Mouse (Mus musculus) kidney, embryonic 14.5 days (tissue): ENCODE data around the gene Mtmr2. TPM values are rescaled to one million over a fixed set of nuclear protein-coding genes. Genes with fewer than 3 reads are reported as not detected.
"Not testable (repeated sequence)": the region's sequence is repeated elsewhere in the genome, so short reads cannot be mapped to it uniquely, and the experiment has no call there.

Source experiments
- ATAC-seq: fragments of 200-750 bp; cut with Nextera tagmentation; 2 replicates; pipeline ENCODE4 v1.8.0; 2017; ENCODE audit warnings: moderate number of reproducible peaks, mild to moderate bottlenecking, moderate TSS enrichment, moderate library complexity; ENCODE audit not compliant: low FRiP score, low TSS enrichment
- H3K27ac ChIP-seq: fragments of 300-500 bp; sonication (generic); 2 replicates; pipeline ENCODE4 v1.5.1; 2014; ENCODE audit warnings: low read depth, mild to moderate bottlenecking, low read length, moderate library complexity, mixed read lengths
- H3K27me3 ChIP-seq: fragments of 300-500 bp; sonication (generic); 2 replicates; pipeline ENCODE4 v1.6.1; 2014; ENCODE audit warnings: mild to moderate bottlenecking, low read length; ENCODE audit not compliant: control insufficient read depth, insufficient read depth
- H3K36me3 ChIP-seq: fragments of 300-500 bp; sonication (generic); 2 replicates; pipeline ENCODE4 v1.6.1; 2014; ENCODE audit warnings: low read length, mixed read lengths; ENCODE audit not compliant: control insufficient read depth, insufficient read depth
- H3K4me1 ChIP-seq: fragments of 300-500 bp; sonication (generic); 2 replicates; pipeline ENCODE4 v1.6.1; 2014; ENCODE audit warnings: low read length, mixed read lengths; ENCODE audit not compliant: control insufficient read depth, insufficient read depth
- H3K4me2 ChIP-seq: fragments of 300-500 bp; sonication (generic); replicated peaks from 2 replicates; pipeline ENCODE4 v1.6.1; 2014; ENCODE audit warnings: low read depth, mild to moderate bottlenecking, low read length
- H3K4me3 ChIP-seq: fragments of 300-500 bp; sonication (generic); 2 replicates; pipeline ENCODE4 v1.5.1; 2014; ENCODE audit warnings: mild to moderate bottlenecking, low read length
- H3K9ac ChIP-seq: fragments of 300-500 bp; sonication (generic); 2 replicates; pipeline ENCODE4 v1.6.1; 2014; ENCODE audit warnings: low read depth, mild to moderate bottlenecking, low read length, moderate library complexity
- H3K9me3 ChIP-seq: fragments of 300-500 bp; sonication (generic); 2 replicates; pipeline ENCODE4 v1.6.1; 2016; ENCODE audit warnings: low read length; ENCODE audit not compliant: control insufficient read depth
- WGBS: fragments of 180-500 bp; shearing (Covaris S2); extraction: QIAGEN DNeasy Blood & Tissue Kit; methylation state at CpG from one replicate; pipeline ENCODE4 v1.1.7; 2014; 5-methylcytosine and 5-hydroxymethylcytosine counted together
- polyA plus RNA-seq: library from polyadenylated mRNA; unstranded; fragments of >200 nt; fragmentation: Nextera tagmentation; extraction: Ambion mirVana; gene quantifications from 2 replicates; pipeline ENCODE4 v1.2.1, GENCODE M21; 2014

Mtmr2 gene
- polyA plus RNA-seq, 1 experiment from 2014 or later, result 98.9 TPM

DNA sequence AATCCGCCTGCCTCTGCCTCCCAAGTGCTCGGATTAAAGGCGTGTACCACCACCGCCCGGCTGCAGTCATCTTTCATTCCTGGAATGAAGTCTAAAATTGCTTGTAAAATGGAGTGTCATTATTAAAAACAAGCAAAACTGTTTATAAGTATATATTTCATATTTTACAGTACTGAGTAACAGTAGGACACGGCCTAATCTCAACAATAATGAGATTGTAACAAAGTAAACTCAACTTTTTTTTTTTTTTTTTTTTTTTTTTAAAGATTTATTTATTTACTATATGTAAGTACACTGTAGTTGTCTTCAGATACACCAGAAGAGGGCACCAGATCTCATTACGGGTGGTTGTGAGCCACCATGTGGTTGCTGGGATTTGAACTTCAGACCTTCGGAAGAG, 42.7 kb downstream of the Mtmr2 start:
- ATAC-seq, H3K4me2 ChIP-seq, H3K9me3 ChIP-seq, H3K4me1 ChIP-seq, H3K9ac ChIP-seq, H3K4me3 ChIP-seq, H3K27me3 ChIP-seq, H3K27ac ChIP-seq: not testable (repeated sequence)
- peaks cover 57% of the 10 kb centered on the region for H3K36me3 ChIP-seq
- whole genome bisulfite sequencing, result 97% methylated on average over 7 of the region's 8 CpGs

DNA sequence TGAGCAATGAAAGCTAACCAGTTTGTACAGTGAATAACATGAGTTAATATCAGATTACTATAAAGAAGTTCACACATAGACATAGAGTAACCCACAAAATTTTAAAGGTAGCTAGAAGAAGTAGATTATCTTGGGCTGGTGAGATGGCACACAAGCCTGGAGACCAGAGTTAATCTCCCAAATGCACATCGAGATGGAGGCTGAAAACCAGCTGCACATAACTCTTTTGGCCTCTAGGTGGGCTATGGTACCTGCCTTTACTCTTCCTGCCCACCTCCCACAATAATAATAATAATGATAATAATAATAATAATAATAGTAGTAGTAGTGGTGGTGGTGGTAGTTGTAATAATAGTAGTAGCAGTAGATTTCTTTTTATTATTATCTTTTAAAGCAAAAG, 46.1 kb downstream of the Mtmr2 start:
- Histone ChIP-seq H3K4me1 (no peaks in the 10 kb centered on the region), H3K4me3 (no peak overlapping the region), H3K27me3 (no peaks in the 10 kb centered on the region), H3K27ac (no peak overlapping the region), H3K9me3 (no peaks in the 10 kb centered on the region), H3K36me3 (peaks cover 59% of the 10 kb centered on the region), H3K4me2 (no peak overlapping the region), H3K9ac (no peak overlapping the region)
- WGBS, result 75% methylated on average over 1 of the region's 1 CpGs
- ATAC-seq, result no peak

DNA sequence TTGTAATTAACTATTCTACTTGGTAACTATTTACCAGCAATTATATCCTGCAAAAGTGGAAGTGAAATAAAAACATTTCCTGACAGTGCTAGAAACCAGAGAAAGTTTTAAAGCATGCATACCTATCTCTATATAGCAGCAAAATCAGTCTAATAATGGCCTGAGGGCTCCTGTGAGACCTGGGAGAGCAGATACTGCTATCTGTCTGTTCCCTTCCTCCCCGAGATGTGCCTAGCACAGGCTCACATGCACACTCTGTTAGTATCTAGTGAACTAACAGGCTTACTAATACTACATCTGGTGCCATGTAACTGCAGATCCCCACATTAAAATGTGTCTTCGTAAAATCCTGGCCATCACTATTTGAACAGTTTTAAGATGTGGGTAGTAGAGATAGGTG, 46.5 kb downstream of the Mtmr2 start:
- Histone ChIP-seq H3K27me3 (no peaks in the 10 kb centered on the region), H3K4me3 (no peak overlapping the region), H3K36me3 (peaks cover 59% of the 10 kb centered on the region), H3K4me2 (no peak overlapping the region), H3K9ac (no peak overlapping the region), H3K9me3 (no peaks in the 10 kb centered on the region), H3K27ac (no peak overlapping the region), H3K4me1 (no peaks in the 10 kb centered on the region)
- 89% methylated on average over 2 of the region's 2 CpGs for WGBS
- no peak for ATAC-seq

DNA sequence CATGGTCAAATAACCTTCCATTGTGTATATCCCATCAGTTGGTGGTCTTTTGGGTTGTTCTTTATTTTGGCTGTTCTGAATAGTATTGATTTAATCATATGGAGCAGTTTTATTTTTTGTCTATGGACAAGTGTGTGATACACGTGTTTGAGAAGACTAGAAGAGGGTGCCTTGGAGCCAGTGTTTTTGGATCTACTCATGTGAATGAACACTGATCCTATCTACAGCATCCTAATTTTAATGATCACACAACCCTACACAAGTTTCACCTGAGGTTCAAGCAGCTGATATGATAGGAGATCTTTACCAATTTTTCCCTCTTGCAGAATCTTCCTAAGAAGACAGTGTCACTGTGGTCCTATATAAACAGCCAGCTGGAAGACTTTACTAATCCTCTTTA, 56.3 kb downstream of the Mtmr2 start:
- Histone ChIP-seq H3K9me3 (no peaks in the 10 kb centered on the region), H3K4me1 (no peaks in the 10 kb centered on the region), H3K36me3 (peaks cover 77% of the 10 kb centered on the region), H3K9ac (no peak overlapping the region), H3K4me2 (no peak overlapping the region), H3K27me3 (no peaks in the 10 kb centered on the region), H3K27ac (no peak overlapping the region), H3K4me3 (no peak overlapping the region)
- ATAC-seq, result no peak
- WGBS, result 91% methylated on average over 1 of the region's 1 CpGs

DNA sequence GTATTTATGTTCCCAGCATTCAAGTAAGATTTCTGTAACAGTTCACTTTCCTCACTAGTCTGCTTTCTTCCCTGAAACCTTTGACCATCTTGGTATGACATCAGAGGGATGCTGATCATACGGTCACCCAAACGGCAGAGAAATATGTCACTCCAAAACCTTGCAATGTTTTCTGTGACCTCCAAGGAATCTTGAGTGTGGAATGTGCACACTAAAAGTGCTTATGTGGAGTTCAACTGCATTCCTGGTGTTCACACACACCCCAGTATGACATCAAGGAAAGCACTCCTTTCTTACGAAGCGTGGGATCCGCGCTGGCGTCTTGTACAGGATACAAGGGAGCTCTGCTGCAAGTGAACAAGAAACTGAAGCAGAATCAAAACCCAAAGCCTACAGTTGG, 58.6 kb downstream of the Mtmr2 start:
- Histone ChIP-seq H3K27me3 (no peaks in the 10 kb centered on the region), H3K4me3 (no peak overlapping the region), H3K4me1 (no peaks in the 10 kb centered on the region), H3K4me2 (no peak overlapping the region), H3K9me3 (no peaks in the 10 kb centered on the region), H3K27ac (no peak overlapping the region), H3K9ac (no peak overlapping the region), H3K36me3 (peaks cover 88% of the 10 kb centered on the region)
- no peak for ATAC-seq
- 94% methylated on average over 7 of the region's 7 CpGs for WGBS

DNA sequence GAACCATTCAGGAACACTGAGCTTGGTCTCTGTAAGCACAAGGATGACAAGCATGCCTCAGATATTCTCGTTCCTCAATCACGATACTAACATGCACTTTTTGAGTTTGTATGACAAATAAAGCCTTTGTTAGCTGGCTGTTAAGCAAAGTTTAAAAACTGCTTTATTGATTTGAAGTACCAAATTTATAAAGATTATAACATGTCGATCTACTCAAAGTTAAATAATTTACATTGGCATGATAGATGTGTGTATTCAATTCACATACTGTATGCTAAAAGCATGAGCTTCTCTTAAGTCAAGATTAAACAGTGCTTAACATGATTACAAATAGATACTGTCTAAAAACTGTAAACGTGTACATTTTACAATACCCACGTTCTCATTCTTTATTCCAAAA, 59.4 kb downstream of the Mtmr2 start:
- Histone ChIP-seq H3K9ac (no peak overlapping the region), H3K4me3 (no peak overlapping the region), H3K36me3 (peaks cover 88% of the 10 kb centered on the region), H3K4me2 (no peak overlapping the region), H3K4me1 (no peaks in the 10 kb centered on the region), H3K27me3 (no peaks in the 10 kb centered on the region), H3K9me3 (no peaks in the 10 kb centered on the region), H3K27ac (no peak overlapping the region)
- ATAC-seq, result no peak
- 93% methylated on average over 5 of the region's 5 CpGs for WGBS

DNA sequence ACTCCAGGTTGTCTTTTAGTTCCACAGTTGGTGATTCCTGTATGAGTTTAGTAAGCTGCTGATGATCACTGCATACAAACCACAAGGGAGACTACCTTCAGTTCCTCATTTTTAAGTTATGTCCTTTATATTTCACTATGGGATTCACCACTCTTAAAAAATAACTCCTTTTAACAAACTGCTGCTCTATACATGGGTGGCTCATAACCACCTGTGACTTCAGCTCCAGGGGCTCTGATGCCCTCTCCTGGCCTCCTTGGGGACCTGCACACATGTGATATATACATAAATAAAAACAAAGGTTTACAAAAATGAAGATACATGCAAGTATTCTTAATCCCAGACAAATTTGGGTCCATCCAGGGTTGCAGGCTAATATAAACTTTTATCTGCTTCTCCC, 61.7 kb downstream of the Mtmr2 start:
- Histone ChIP-seq H3K9me3 (no peaks in the 10 kb centered on the region), H3K4me3 (no peak overlapping the region), H3K27me3 (no peaks in the 10 kb centered on the region), H3K4me1 (no peaks in the 10 kb centered on the region), H3K4me2 (no peak overlapping the region), H3K9ac (no peak overlapping the region), H3K36me3 (peaks cover 81% of the 10 kb centered on the region), H3K27ac (no peak overlapping the region)
- ATAC-seq, result no peak

DNA sequence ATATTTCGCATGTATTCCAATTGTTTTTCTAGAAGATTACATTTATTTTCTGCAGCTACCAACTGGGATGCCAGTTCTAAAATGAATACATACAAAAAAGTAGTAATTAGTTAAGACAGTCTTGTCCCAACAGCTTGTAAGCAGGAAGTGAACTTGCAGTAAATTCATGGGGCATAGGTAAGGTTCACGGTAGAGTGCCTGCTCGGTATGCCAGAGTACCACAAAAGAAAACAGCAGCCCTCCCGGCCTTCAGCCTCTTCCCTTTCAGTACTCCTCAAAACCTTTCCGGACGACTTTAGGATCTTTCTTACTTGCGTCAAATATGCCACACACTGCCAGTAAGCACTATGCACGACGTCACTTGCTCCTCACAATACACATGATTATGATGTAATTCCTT, 70.2 kb downstream of the Mtmr2 start:
- WGBS, result 75% methylated on average over 9 of the region's 9 CpGs
- H3K36me3 ChIP-seq, result peaks cover 73% of the 10 kb centered on the region
- no peak overlapping the region for H3K9ac ChIP-seq
- no peaks in the 10 kb centered on the region for H3K9me3 ChIP-seq
- no peak overlapping the region for H3K27ac ChIP-seq
- H3K4me1 ChIP-seq, result no peaks in the 10 kb centered on the region
- H3K27me3 ChIP-seq, result no peaks in the 10 kb centered on the region
- no peak overlapping the region for H3K4me3 ChIP-seq
- no peak overlapping the region for H3K4me2 ChIP-seq
- no peak for ATAC-seq

DNA sequence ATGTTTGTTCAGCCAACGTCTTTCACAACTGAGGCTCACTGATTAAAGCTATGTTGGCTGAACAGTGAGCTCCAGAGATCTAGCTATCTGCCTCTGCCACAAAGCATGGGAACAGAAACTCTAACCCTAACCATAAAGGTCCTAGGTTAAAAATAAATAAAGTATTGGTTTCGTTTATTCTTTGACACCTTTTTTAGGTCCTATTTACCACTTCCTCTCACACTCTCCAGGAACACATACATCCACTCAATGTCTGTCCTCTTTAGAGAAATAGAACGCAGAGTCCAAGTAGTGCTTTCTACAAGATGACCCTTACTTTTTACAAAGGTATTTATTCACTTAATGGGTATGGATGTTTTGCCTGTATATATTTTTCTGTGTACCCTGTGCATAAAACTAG, 72.6 kb downstream of the Mtmr2 start:
- Histone ChIP-seq H3K27me3 (no peaks in the 10 kb centered on the region), H3K4me1 (peaks cover 8% of the 10 kb centered on the region; the same call in 1 of the 2 replicates), H3K27ac (no peak overlapping the region), H3K36me3 (peaks cover 59% of the 10 kb centered on the region), H3K9ac (no peak overlapping the region), H3K4me2 (no peak overlapping the region), H3K4me3 (no peak overlapping the region), H3K9me3 (no peaks in the 10 kb centered on the region)
- 89% methylated on average over 3 of the region's 3 CpGs for WGBS
- ATAC-seq, result no peak

DNA sequence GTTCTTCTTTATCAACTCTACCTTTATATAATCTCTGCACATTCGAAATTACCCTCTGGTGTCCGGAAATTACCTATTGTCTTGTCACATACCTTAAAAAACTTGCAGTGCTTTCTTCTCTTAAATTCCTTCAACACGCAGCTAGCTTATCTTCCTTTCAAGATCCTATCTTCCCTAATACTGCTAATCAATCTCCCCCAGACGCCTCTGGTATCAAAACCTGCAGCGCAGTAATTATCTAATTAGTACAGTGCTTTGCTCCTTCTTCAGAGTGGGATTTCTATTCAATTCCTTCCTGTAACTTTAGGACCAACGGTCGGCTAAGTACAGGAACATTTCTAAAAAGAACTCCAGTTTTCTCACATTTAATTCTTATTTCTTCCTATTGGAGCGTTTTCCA, 77.7 kb downstream of the Mtmr2 start:
- no peak for ATAC-seq
- peak overlapping the region; percentile 84 for H3K9ac ChIP-seq
- peaks cover 12% of the 10 kb centered on the region; the same call in 1 of the 2 replicates for H3K4me1 ChIP-seq
- 4% methylated on average over 8 of the region's 8 CpGs for WGBS
- H3K27ac ChIP-seq, result peak overlapping the region; percentile 99
- no peaks in the 10 kb centered on the region for H3K27me3 ChIP-seq
- peak overlapping the region; percentile 56 for H3K4me3 ChIP-seq
- peaks cover 16% of the 10 kb centered on the region for H3K36me3 ChIP-seq
- H3K9me3 ChIP-seq, result no peaks in the 10 kb centered on the region
- H3K4me2 ChIP-seq, result peak overlapping the region; percentile 69
